Mouse (Mus musculus): ENCODE measurements around the gene Gm28308. TPM values are rescaled to one million over a fixed set of nuclear protein-coding genes. Genes with fewer than 3 reads are reported as not detected.

The Gm28308 gene
- polyA plus RNA-seq, 1 experiment from 2014 or later, result not detected

GRCm38 (mm10) chr6:52217895-52218642 is 4.9 kb upstream of the Gm28308 start:
- DNase-seq (no peak), ATAC-seq (no peak)
- Histone ChIP-seq H3K4me1 (ENCODE audit: insufficient read depth) (peaks cover 13% of the 10 kb centered on the region), H3K4me3 (ENCODE audit: low read depth, low read length) (no peak overlapping the region), H3K4me2 (ENCODE audit: low read depth, low read length) (peak overlapping the region; percentile 43; the same call in 1 of the 2 replicates), H3K9me3 (ENCODE audit: low read length) (no peaks in the 10 kb centered on the region), H3K36me3 (replicated peaks; ENCODE audit: insufficient read depth, low read length) (no peaks in the 10 kb centered on the region), H3K27ac (ENCODE audit: low read depth) (no peak overlapping the region), H3K27me3 (ENCODE audit: insufficient read depth, low read length) (peaks cover 100% of the 10 kb centered on the region), H3K9ac (replicated peaks) (no peak overlapping the region)
- no peak for TF ChIP-seq CTCF (IDR thresholded peaks at IDR 0.05; ENCODE audit: low read depth)
- no peak for TF ChIP-seq EP300 (IDR thresholded peaks at IDR 0.05; ENCODE audit: low read depth)
- 12% methylated on average over 23 of the region's 23 CpGs for WGBS (ENCODE audit: insufficient replicate concordance)

DNA sequence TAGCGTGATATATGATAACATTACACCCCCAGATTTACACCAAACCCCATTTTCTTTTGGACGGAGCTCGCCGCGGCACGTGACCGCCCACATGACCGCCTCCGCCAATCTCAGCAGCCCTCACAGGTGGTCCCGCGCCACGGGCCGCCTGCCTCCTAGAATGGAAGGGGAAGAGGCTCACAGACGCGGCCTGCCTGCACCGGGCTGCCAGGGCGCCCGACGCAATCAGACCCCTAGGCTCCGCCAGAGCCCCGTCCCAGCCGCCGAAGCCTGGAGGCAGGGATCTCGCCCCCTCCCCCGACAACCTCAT is 4.3 kb upstream of the Gm28308 start:
- Histone ChIP-seq H3K27me3 (ENCODE audit: insufficient read depth, low read length) (peaks cover 100% of the 10 kb centered on the region), H3K9ac (replicated peaks) (no peak overlapping the region), H3K36me3 (replicated peaks; ENCODE audit: insufficient read depth, low read length) (no peaks in the 10 kb centered on the region), H3K4me2 (ENCODE audit: low read depth, low read length) (peak overlapping the region; percentile 43), H3K4me3 (ENCODE audit: low read depth, low read length) (peak overlapping the region; percentile 28), H3K9me3 (ENCODE audit: low read length) (no peaks in the 10 kb centered on the region), H3K27ac (ENCODE audit: low read depth) (no peak overlapping the region), H3K4me1 (ENCODE audit: insufficient read depth) (peaks cover 13% of the 10 kb centered on the region)
- DNase-seq (no peak), ATAC-seq (peak; percentile 24; the same call in 1 of the 2 replicates)
- WGBS (ENCODE audit: insufficient replicate concordance), result 1% methylated on average over 25 of the region's 25 CpGs
- no peak for TF ChIP-seq EP300 (IDR thresholded peaks at IDR 0.05; ENCODE audit: low read depth)
- no peak for TF ChIP-seq CTCF (IDR thresholded peaks at IDR 0.05; ENCODE audit: low read depth)

- ATAC-seq, result no peak
Observed at GRCm38 (mm10) chr6:52216691-52217458, 3.7 kb upstream of the Gm28308 start.

DNA sequence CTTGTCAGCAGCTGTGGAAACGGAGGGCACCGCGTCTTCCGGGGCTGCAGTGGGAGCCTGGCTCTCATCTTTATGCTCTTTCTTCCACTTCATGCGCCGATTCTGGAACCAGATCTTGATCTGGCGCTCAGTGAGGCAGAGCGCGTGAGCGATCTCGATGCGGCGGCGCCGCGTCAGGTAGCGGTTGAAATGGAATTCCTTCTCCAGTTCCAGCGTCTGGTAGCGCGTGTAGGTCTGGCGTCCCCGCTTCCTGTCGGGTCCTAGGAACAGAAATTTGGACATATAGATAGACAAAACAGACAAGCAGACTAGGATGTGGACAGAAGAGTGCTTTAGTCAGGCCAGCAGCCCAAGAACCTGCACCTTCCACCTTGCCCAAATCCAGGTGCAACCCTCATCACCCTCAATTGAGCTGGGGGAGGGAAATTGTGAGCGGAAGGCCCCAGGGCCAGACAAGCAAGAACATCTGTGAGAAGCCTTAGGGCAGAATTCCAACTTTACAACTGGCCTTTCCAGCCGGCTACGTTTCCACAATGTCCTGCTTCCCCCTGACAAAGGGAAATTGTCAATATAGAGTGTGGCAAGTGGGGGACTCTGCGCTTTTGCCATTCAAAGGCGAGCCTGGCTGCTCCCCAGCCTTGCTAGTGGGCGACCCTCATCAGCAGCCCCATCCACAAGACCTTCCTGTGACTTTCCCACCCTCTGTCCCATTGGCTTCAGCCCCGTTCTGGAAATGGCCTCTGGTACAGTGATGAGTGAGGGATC is 2.8 kb upstream of the Gm28308 start:
- DNase-seq (no peak), ATAC-seq (no peak)
- TF ChIP-seq CTCF (IDR thresholded peaks at IDR 0.05; ENCODE audit: low read depth) (no peak), EP300 (IDR thresholded peaks at IDR 0.05; ENCODE audit: low read depth) (no peak)
- Histone ChIP-seq H3K27me3 (ENCODE audit: insufficient read depth, low read length) (peaks cover 100% of the 10 kb centered on the region), H3K27ac (ENCODE audit: low read depth) (no peak overlapping the region), H3K9me3 (ENCODE audit: low read length) (no peaks in the 10 kb centered on the region), H3K36me3 (replicated peaks; ENCODE audit: insufficient read depth, low read length) (no peaks in the 10 kb centered on the region), H3K9ac (replicated peaks) (no peak overlapping the region), H3K4me2 (ENCODE audit: low read depth, low read length) (no peak overlapping the region), H3K4me1 (ENCODE audit: insufficient read depth) (peaks cover 7% of the 10 kb centered on the region), H3K4me3 (ENCODE audit: low read depth, low read length) (no peak overlapping the region)
- 6% methylated on average over 30 of the region's 30 CpGs for WGBS (ENCODE audit: insufficient replicate concordance)

More at GRCm38 (mm10) chr6:52216691-52217458, 3.7 kb upstream of the Gm28308 start:
- Histone ChIP-seq H3K27ac (ENCODE audit: low read depth) (no peak overlapping the region), H3K9me3 (ENCODE audit: low read length) (no peaks in the 10 kb centered on the region), H3K27me3 (ENCODE audit: insufficient read depth, low read length) (peaks cover 100% of the 10 kb centered on the region), H3K4me1 (ENCODE audit: insufficient read depth) (peaks cover 13% of the 10 kb centered on the region), H3K36me3 (replicated peaks; ENCODE audit: insufficient read depth, low read length) (no peaks in the 10 kb centered on the region), H3K4me2 (ENCODE audit: low read depth, low read length) (peak overlapping the region; percentile 43), H3K4me3 (ENCODE audit: low read depth, low read length) (peak overlapping the region; percentile 28), H3K9ac (replicated peaks) (no peak overlapping the region)
- WGBS (ENCODE audit: insufficient replicate concordance), result 1% methylated on average over 58 of the region's 60 CpGs
- TF ChIP-seq EP300 (IDR thresholded peaks at IDR 0.05; ENCODE audit: low read depth) (no peak), CTCF (IDR thresholded peaks at IDR 0.05; ENCODE audit: low read depth) (no peak)
- DNase-seq, result no peak

DNA sequence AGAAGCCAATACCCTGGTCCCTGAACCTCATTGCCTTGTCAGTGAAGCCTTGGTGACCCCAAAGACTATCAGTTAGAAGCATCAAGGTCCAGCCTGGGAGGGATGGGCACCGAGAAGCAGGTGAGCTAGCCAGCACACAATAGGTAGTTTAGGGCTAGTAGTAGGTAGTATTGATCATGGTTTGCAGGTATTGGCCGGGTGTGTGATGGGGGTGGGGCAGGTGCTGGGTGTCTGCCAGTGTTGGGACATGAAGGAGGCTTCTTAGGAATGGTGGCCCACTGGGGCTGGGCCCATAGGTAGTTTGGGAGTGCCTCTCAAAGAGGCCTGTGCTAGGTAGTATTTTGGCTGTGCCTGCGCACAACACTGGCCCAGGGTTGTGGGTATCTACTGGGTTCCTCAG is 1.9 kb upstream of the Gm28308 start:
- Histone ChIP-seq H3K4me1 (ENCODE audit: insufficient read depth) (peaks cover 7% of the 10 kb centered on the region), H3K9me3 (ENCODE audit: low read length) (no peaks in the 10 kb centered on the region), H3K4me3 (ENCODE audit: low read depth, low read length) (no peak overlapping the region), H3K27ac (ENCODE audit: low read depth) (no peak overlapping the region), H3K4me2 (ENCODE audit: low read depth, low read length) (no peak overlapping the region), H3K36me3 (replicated peaks; ENCODE audit: insufficient read depth, low read length) (no peaks in the 10 kb centered on the region), H3K9ac (replicated peaks) (no peak overlapping the region), H3K27me3 (ENCODE audit: insufficient read depth, low read length) (peaks cover 98% of the 10 kb centered on the region)
- 46% methylated on average over 3 of the region's 3 CpGs for WGBS (ENCODE audit: insufficient replicate concordance)
- TF ChIP-seq EP300 (IDR thresholded peaks at IDR 0.05; ENCODE audit: low read depth) (no peak), CTCF (IDR thresholded peaks at IDR 0.05; ENCODE audit: low read depth) (no peak)
- ATAC-seq, result no peak
- DNase-seq, result no peak

GRCm38 (mm10) chr6:52214271-52214670 is 1.1 kb upstream of the Gm28308 start:
- peaks cover 7% of the 10 kb centered on the region for H3K4me1 ChIP-seq (ENCODE audit: insufficient read depth)
- ATAC-seq (no peak), DNase-seq (no peak)
- peaks cover 98% of the 10 kb centered on the region for H3K27me3 ChIP-seq (ENCODE audit: insufficient read depth, low read length)
- no peak overlapping the region for H3K9ac ChIP-seq (replicated peaks)
- no peaks in the 10 kb centered on the region for H3K36me3 ChIP-seq (replicated peaks; ENCODE audit: insufficient read depth, low read length)
- TF ChIP-seq EP300 (IDR thresholded peaks at IDR 0.05; ENCODE audit: low read depth), result no peak
- TF ChIP-seq CTCF (IDR thresholded peaks at IDR 0.05; ENCODE audit: low read depth), result no peak
- no peak overlapping the region for H3K4me2 ChIP-seq (ENCODE audit: low read depth, low read length)
- H3K4me3 ChIP-seq (ENCODE audit: low read depth, low read length), result no peak overlapping the region
- WGBS (ENCODE audit: insufficient replicate concordance), result 33% methylated on average over 5 of the region's 5 CpGs
- H3K27ac ChIP-seq (ENCODE audit: low read depth), result no peak overlapping the region
- H3K9me3 ChIP-seq (ENCODE audit: low read length), result no peaks in the 10 kb centered on the region
